Mouse (Mus musculus): ENCODE measurements around the gene Pold4.

The Pold4 gene

GRCm38 (mm10) chr19:4231253-4232185, at the start of gene Pold4:
Gene Pold4 (plus strand): TSS chr19:4231899.
- peak; percentile 97 to 98 for DNase-seq

GRCm38 (mm10) chr19:4183689-4184088, 48.0 kb upstream of the Pold4 start:
- DNase-seq, result no peak

- DNase-seq, result peak; percentile 80 to 82
Observed at GRCm38 (mm10) chr19:4184976-4185975, 46.4 kb upstream of the Pold4 start.

GRCm38 (mm10) chr19:4187303-4187702, 44.4 kb upstream of the Pold4 start:
- DNase-seq, result no peak

- DNase-seq, result peak in 1 of 2 experiments; percentile 41
Observed at GRCm38 (mm10) chr19:4189051-4189620, 42.6 kb upstream of the Pold4 start.

- DNase-seq, result peak; percentile 86 to 90
Observed at GRCm38 (mm10) chr19:4190831-4191334, 40.8 kb upstream of the Pold4 start, which contains the start of gene Tbc1d10c. Gene Tbc1d10c (minus strand): TSS chr19:4191284.

- DNase-seq, result peak; percentile 97
Observed at GRCm38 (mm10) chr19:4191528-4192250, 40.0 kb upstream of the Pold4 start, which contains the start of gene Ppp1ca. Gene Ppp1ca (plus strand): TSS chr19:4192065.

- DNase-seq, result no peak
Observed at GRCm38 (mm10) chr19:4192251-4192985, 39.3 kb upstream of the Pold4 start.

- DNase-seq, result no peak
Observed at GRCm38 (mm10) chr19:4193129-4193528, 38.6 kb upstream of the Pold4 start.

- DNase-seq, result no peak
Observed at GRCm38 (mm10) chr19:4194021-4194724, 37.5 kb upstream of the Pold4 start.

- DNase-seq, result no peak
Observed at GRCm38 (mm10) chr19:4194776-4195650, 36.7 kb upstream of the Pold4 start.

GRCm38 (mm10) chr19:4196048-4196447, 35.7 kb upstream of the Pold4 start:
- no peak for DNase-seq

- DNase-seq, result no peak
Observed at GRCm38 (mm10) chr19:4196548-4196947, 35.2 kb upstream of the Pold4 start.

- no peak for DNase-seq
Observed at GRCm38 (mm10) chr19:4197180-4197579, 34.5 kb upstream of the Pold4 start.

- peak; percentile 92 to 94 for DNase-seq
Observed at GRCm38 (mm10) chr19:4201291-4201909, 30.3 kb upstream of the Pold4 start, which contains the start of gene Rad9a. Gene Rad9a (minus strand): TSS chr19:4201662.

GRCm38 (mm10) chr19:4202149-4202548, 29.6 kb upstream of the Pold4 start:
- no peak for DNase-seq

- peak in 1 of 2 experiments; percentile 55 for DNase-seq
Observed at GRCm38 (mm10) chr19:4203148-4203547, 28.6 kb upstream of the Pold4 start.

GRCm38 (mm10) chr19:4203604-4204326, 27.9 kb upstream of the Pold4 start:
- peak in 1 of 2 experiments; percentile 54 for DNase-seq

Data from B cell, adult 2 months (primary cell).